Mouse (Mus musculus) intestine, embryonic 15.5 days (tissue): ENCODE measurements around the gene Hoxa7. TPM values are rescaled to one million over a fixed set of nuclear protein-coding genes. Genes with fewer than 3 reads are reported as not detected.

Experiments
- ATAC-seq: fragments of 200-750 bp; cut with Nextera tagmentation; 2 replicates; pipeline ENCODE4 v1.8.0; 2017; ENCODE audit warnings: moderate TSS enrichment, moderate library complexity
- H3K27ac ChIP-seq: fragments of 300-500 bp; sonication (generic); 2 replicates; pipeline ENCODE4 v1.5.1; 2015; ENCODE audit warnings: mild to moderate bottlenecking, inconsistent platforms
- H3K27me3 ChIP-seq: fragments of 300-500 bp; sonication (generic); replicated peaks from 2 replicates; pipeline ENCODE4 v1.6.1; 2015; ENCODE audit warnings: inconsistent platforms
- H3K36me3 ChIP-seq: fragments of 300-500 bp; sonication (generic); 2 replicates; pipeline ENCODE4 v1.6.1; 2015; ENCODE audit warnings: inconsistent platforms
- H3K4me1 ChIP-seq: fragments of 300-500 bp; sonication (generic); replicated peaks from 2 replicates; pipeline ENCODE4 v1.6.1; 2015; ENCODE audit warnings: inconsistent platforms
- H3K4me2 ChIP-seq: fragments of 300-500 bp; sonication (generic); replicated peaks from 2 replicates; pipeline ENCODE4 v1.6.1; 2015; ENCODE audit warnings: mild to moderate bottlenecking, inconsistent platforms
- H3K4me3 ChIP-seq: fragments of 300-500 bp; sonication (generic); replicated peaks from 2 replicates; pipeline ENCODE4 v1.5.1; 2015; ENCODE audit warnings: inconsistent platforms
- H3K9ac ChIP-seq: fragments of 300-500 bp; sonication (generic); 2 replicates; pipeline ENCODE4 v1.6.1; 2015; ENCODE audit warnings: inconsistent platforms
- H3K9me3 ChIP-seq: fragments of 300-500 bp; sonication (generic); 2 replicates; pipeline ENCODE4 v1.6.1; 2016; ENCODE audit warnings: inconsistent platforms
- WGBS: fragments of 180-500 bp; shearing (Covaris S2); methylation state at CpG from one replicate; pipeline ENCODE4 v1.1.7; 2015; 5-methylcytosine and 5-hydroxymethylcytosine counted together
- polyA plus RNA-seq: library from polyadenylated mRNA; unstranded; fragments of >200 nt; fragmentation: Nextera tagmentation; extraction: Ambion mirVana; gene quantifications from 2 replicates; pipeline ENCODE4 v1.2.1, GENCODE M21; 2015

Gene Hoxa7
- polyA plus RNA-seq: 7.5 and 9.4 TPM in 2 replicates

DNA sequence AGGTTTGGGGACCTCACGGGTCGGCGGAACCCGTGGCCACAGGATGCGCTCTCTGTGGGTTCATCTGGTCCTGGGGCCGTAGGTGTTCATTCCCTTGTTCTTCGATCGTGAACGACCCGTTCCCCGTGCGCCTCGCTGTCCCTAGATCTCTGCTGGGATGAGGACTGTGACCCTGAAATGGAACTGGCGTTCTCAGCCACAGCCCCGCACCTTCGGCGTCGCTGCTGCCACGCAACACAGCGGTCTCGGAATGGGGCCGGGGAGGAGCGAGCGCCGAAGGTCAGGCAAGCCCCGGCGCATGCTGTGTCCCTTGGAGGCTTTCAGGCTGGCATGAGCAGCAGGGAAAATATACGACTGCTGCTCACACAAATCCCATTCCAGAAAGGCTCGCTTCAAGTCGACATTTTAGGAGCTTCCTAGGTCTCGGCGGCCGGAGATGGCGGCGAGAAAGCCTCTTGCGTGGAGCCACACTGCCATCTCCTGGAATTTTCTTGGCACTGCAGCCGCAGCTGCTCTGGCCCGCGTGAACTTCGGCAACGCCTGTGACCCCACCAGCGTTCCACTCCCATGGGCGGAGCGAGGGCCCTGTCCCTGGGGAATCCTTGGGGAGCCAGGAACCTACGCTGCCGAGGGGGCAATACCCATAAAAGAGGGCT is at the start of gene Hoxa7:
Hoxa7 (minus strand) TSS at position 518 of the 656 bp plus-strand sequence.
- Histone ChIP-seq H3K36me3 (no peaks in the 10 kb centered on the region), H3K4me1 (peaks cover 17% of the 10 kb centered on the region), H3K27ac (peak within 1 kb of the TSS; percentile 77), H3K4me3 (peak within 1 kb of the TSS; percentile 55), H3K9ac (peak within 1 kb of the TSS; percentile 62), H3K9me3 (no peaks in the 10 kb centered on the region), H3K27me3 (peaks cover 92% of the 10 kb centered on the region), H3K4me2 (peak within 1 kb of the TSS; percentile 94)
- peak; percentile 68 for ATAC-seq
- 1% methylated on average over 46 of the region's 46 CpGs for WGBS

DNA sequence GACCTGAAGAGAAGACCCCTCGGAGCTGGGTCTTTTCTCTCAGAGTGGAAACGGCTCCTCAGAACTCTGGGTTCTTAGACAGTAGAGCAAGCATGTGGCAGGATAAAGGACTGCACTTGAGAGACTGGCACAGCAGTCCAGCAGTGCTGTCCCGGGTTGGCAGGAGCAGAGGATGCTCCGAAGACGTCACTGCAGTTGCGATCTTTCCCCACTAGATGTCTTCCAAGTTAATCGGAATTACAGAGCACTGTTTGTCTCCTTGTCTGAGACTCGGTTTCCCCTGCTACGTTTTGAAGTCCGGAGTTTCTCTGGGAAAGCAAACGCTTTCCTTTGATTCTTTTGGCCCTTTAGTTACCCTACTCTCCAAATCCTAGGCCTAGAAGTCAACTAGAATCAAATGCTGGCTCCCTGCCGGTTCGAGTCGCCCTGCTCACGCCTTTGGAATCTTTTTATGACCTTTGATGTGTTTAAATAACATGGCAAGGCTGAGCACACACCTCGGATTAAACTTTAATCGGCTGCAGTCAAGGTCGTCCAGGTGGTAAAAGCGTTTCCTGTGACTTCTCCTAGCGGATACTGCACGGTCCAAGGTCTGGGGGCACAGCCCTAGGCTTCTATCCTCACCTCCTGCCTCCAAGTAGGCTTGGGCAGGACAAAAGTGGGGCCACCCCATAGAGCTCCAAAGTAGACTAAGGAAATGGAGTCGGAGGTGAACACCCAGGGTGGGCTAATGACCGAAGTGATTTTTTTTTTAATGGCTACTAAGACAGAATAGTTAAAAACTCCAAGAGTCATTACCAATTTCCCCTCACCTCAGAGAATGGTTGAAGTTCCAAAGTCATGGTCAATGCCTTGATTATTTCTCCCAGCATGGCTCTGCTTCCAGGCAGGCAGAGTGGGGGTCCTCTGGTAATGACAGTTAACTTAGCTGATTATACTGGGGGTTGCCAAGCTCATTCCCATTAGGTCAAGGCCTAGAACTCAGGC is 49.1 kb upstream of the Hoxa7 start:
- Histone ChIP-seq H3K36me3 (no peaks in the 10 kb centered on the region), H3K9me3 (no peaks in the 10 kb centered on the region), H3K27ac (no peak overlapping the region), H3K4me2 (0 out of 2 replicates have a peak overlapping the region, but pooled peaks have one; percentile 12), H3K4me1 (0 out of 2 replicates have a peak, but pooled peaks cover 12% of the 10 kb centered on the region), H3K4me3 (no peak overlapping the region), H3K9ac (no peak overlapping the region), H3K27me3 (peaks cover 91% of the 10 kb centered on the region)
- ATAC-seq: peak; percentile 79
- WGBS: 6% methylated on average over 23 of the region's 23 CpGs

DNA sequence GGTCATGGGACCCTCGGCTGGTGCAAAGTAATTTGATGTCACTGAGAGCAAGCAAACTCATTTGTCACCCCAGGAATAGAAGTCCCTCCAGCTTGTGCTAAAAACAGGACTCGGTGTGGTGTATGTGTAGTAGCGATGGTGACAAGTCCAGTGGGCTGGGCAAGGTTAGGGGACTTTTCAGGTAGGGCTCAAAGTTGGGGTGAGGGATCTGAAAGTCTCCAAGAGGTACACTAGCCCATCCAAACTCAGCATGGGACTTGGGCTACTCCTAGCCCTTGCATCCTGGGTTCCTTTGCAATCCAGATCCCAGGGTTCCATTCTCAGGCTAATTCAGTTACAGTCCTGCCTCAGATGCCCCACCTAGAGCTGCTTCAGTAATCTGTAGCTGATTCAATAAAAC is 47.1 kb upstream of the Hoxa7 start:
- H3K4me3 ChIP-seq: no peak overlapping the region
- ATAC-seq: no peak
- 11% methylated on average over 3 of the region's 3 CpGs for WGBS
- H3K27ac ChIP-seq: no peak overlapping the region
- H3K36me3 ChIP-seq: no peaks in the 10 kb centered on the region
- peaks cover 92% of the 10 kb centered on the region for H3K27me3 ChIP-seq
- H3K4me2 ChIP-seq: no peak overlapping the region
- no peaks in the 10 kb centered on the region for H3K9me3 ChIP-seq
- H3K4me1 ChIP-seq: 0 out of 2 replicates have a peak, but pooled peaks cover 7% of the 10 kb centered on the region
- no peak overlapping the region for H3K9ac ChIP-seq

DNA sequence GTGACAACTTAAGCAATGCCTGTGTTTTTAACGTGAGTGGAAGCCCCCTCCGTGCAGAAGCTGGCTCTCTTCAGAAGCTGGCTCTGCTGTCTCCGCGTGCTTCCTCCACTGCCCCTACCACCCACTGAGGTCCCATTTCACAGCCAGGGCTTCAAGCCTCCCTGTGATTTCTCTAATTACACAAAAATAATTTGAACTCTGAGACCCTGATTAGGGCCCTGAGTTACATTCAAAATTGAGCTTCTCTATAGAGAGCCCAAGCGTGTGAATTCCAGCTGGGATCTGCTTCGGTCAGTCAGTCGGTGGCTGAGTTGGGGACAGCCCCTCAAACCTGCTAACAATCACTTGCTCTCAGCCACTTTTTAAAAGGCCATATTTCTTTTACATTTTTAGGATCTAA is 46.7 kb upstream of the Hoxa7 start:
- H3K9ac ChIP-seq: no peak overlapping the region
- H3K4me2 ChIP-seq: no peak overlapping the region
- no peaks in the 10 kb centered on the region for H3K9me3 ChIP-seq
- peaks cover 92% of the 10 kb centered on the region for H3K27me3 ChIP-seq
- ATAC-seq: no peak
- no peaks in the 10 kb centered on the region for H3K36me3 ChIP-seq
- 0 out of 2 replicates have a peak, but pooled peaks cover 3% of the 10 kb centered on the region for H3K4me1 ChIP-seq
- H3K27ac ChIP-seq: no peak overlapping the region
- 15% methylated on average over 7 of the region's 7 CpGs for WGBS
- no peak overlapping the region for H3K4me3 ChIP-seq

DNA sequence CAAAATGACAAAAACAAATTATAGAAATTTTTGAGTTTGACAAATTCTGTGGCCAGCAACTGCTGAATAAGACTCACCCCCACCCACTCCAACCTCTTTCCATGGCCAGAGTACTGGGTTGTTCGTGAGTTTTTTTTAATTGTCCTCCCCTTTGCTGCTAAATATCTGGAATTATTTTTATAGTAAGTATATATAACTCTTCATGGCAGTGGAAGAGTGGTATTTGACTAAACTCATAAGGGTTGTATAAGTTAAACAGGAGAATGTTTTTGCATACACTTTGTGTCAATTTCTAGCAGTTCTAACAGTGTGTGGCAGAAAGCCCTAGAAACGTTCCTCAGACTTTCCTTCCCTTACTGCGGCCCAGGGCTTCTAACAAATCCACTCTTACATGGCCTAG is 46.0 kb upstream of the Hoxa7 start:
- no peaks in the 10 kb centered on the region for H3K4me1 ChIP-seq
- H3K9me3 ChIP-seq: no peaks in the 10 kb centered on the region
- H3K27ac ChIP-seq: no peak overlapping the region

DNA sequence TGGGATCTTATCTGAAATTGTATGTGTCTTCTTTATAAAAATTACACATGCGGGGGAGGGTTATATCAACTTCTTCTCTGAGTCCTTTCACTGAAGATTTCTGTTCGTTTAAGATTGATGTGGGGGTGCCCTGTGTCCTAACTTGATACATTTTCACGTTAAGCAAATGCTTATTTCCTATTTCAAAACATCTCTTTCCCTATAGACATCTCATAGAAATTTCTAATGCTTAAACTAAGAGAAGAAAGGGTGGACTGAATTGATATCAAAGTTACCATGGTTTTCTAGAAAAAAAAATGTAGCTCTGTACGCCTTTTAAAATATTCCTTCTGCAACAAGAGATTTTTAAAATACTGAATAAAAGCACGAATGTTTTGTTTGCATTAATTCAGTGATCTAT is 45.6 kb upstream of the Hoxa7 start:
- no peak overlapping the region for H3K4me3 ChIP-seq
- H3K9me3 ChIP-seq: no peaks in the 10 kb centered on the region
- peaks cover 91% of the 10 kb centered on the region for H3K27me3 ChIP-seq
- 21% methylated on average over 5 of the region's 5 CpGs for WGBS
- H3K27ac ChIP-seq: no peak overlapping the region
- H3K36me3 ChIP-seq: no peaks in the 10 kb centered on the region
- H3K4me1 ChIP-seq: no peaks in the 10 kb centered on the region
- no peak overlapping the region for H3K4me2 ChIP-seq
- no peak for ATAC-seq
- H3K9ac ChIP-seq: no peak overlapping the region

More for the DNA sequence above, 46.0 kb upstream of the Hoxa7 start:
- ATAC-seq: no peak
- Histone ChIP-seq H3K4me3 (no peak overlapping the region), H3K27me3 (peaks cover 91% of the 10 kb centered on the region), H3K4me2 (no peak overlapping the region), H3K36me3 (no peaks in the 10 kb centered on the region), H3K9ac (no peak overlapping the region)
- WGBS: 18% methylated on average over 3 of the region's 3 CpGs

DNA sequence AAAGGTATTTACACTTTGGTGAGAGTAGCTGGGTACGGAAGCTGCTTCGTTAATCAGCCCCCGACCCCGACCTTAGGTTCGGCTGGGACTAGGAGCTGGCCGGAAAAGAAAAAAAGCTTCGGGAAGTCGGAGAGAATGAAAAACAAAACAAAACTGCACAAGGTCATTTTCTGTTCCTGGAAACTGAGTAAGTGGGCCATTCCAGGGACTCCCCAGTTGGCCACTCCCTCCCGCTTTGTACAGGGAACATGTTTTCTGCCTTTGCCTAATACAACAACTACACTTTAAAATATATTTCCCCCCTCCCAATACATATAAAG is 45.0 kb upstream of the Hoxa7 start:
- Histone ChIP-seq H3K27me3 (peaks cover 94% of the 10 kb centered on the region), H3K9ac (no peak overlapping the region), H3K27ac (no peak overlapping the region), H3K9me3 (no peaks in the 10 kb centered on the region), H3K4me1 (no peaks in the 10 kb centered on the region), H3K36me3 (no peaks in the 10 kb centered on the region), H3K4me3 (no peak overlapping the region), H3K4me2 (no peak overlapping the region)
- ATAC-seq: no peak
- WGBS: 2% methylated on average over 9 of the region's 9 CpGs

DNA sequence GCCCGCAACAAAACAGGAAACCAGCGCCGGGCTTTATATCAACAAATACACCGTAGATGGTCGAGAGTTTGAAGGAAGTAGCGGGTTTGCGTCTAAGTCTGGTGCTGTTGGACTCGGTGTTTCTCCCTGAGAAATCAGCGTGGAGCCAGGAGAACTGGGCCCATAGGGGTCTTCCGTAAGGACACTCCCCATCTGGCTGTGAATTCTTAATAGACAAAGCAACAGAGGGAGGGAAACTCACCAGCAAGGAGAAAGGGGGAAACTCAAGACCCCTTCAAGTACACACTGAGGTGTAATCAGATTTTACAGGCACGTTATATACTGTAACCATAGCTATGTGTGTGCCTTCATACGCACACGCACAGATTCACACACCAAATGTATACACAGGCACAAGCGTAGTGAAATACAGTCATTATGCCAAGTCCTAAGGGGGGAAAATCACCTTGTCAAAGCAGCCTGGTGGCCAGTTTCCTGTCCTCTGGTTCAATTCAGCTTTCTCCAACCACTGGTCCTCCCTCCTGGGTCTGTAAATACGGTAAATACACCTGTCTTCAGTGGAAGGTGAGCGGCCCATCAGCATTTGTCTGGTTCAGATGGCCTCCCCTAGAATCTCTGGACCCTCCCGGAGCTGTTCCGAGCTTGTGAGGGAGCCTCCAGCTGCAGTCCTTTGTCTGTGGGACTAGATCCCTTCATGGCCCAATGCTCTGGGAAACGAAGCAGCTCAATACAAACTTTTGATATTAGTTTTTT is 44.4 kb upstream of the Hoxa7 start:
- 3% methylated on average over 19 of the region's 19 CpGs for WGBS

DNA sequence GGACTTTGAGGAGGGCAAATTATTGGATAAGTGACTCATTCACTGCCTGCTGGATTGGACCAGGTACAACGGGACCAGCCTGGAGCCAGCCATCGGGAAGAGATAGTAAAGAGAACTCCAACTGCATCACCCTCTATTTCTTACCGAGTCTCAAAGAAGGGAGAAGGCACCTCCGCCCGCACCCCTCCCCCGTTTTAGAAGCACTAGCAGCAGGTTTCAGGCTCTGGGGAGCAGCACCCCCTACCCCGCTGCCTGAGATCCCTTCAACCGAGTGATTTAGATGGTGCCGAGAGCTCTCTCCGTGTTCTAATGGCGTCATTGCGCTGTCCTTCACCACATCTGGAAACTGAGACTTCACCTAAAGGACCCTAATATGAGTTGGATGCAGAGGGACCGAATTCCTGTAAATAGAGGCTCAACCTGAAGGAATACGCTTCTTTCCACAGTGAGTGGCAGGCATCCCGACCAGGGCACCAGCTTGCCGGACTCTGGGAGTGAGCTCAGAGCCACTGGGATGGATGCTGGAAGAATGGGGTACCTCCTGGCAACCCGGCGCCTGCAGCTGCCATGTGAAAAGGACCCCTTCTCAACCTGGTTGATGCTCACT is 43.8 kb upstream of the Hoxa7 start:
- Histone ChIP-seq H3K4me3 (no peak overlapping the region), H3K9me3 (no peaks in the 10 kb centered on the region), H3K27me3 (peaks cover 92% of the 10 kb centered on the region), H3K4me1 (peaks cover 6% of the 10 kb centered on the region), H3K27ac (no peak overlapping the region), H3K4me2 (no peak overlapping the region), H3K9ac (no peak overlapping the region), H3K36me3 (no peaks in the 10 kb centered on the region)
- 4% methylated on average over 18 of the region's 18 CpGs for WGBS
- ATAC-seq: no peak

More for the DNA sequence above, 44.4 kb upstream of the Hoxa7 start:
- H3K4me2 ChIP-seq: no peak overlapping the region
- no peak overlapping the region for H3K9ac ChIP-seq
- no peaks in the 10 kb centered on the region for H3K36me3 ChIP-seq
- H3K4me1 ChIP-seq: no peaks in the 10 kb centered on the region
- no peak overlapping the region for H3K4me3 ChIP-seq
- peaks cover 93% of the 10 kb centered on the region for H3K27me3 ChIP-seq
- no peaks in the 10 kb centered on the region for H3K9me3 ChIP-seq
- no peak overlapping the region for H3K27ac ChIP-seq
- no peak for ATAC-seq

DNA sequence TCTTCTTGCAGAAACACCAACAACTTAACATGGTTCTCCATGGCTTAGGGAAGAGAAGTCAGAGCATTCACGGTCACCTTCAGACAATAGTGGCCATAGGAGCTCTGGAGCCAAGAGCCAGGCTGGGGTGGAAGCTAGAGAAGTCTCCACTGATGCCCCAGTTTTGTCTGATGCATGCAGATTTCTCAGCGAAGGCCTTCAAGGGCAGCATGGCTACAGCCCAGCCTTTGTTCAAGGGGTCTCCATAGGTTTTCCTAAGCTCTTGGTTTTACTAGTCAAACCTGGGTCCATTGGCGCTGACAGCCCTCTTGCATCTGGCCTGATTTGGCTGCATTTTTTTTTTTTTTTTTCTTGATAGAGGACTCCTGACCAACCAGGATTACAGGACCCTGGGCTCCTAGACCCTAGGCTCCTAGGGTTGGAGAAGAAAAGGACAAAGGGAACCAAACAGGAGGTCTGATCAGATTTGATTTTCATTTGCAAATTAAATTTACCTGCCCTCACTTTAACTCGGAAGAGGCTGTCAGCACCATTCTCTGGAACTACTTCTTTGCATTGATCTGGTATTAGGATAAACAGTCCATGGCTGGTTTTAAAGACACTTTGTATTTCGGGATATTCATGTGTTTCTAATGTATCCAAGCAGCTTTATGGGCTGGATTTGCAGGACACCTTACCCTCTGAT is 42.6 kb upstream of the Hoxa7 start:
- H3K27ac ChIP-seq: no peak overlapping the region
- 10% methylated on average over 5 of the region's 5 CpGs for WGBS
- peaks cover 13% of the 10 kb centered on the region for H3K4me1 ChIP-seq
- H3K36me3 ChIP-seq: no peaks in the 10 kb centered on the region
- no peaks in the 10 kb centered on the region for H3K9me3 ChIP-seq
- H3K27me3 ChIP-seq: peaks cover 92% of the 10 kb centered on the region
- no peak overlapping the region for H3K4me2 ChIP-seq
- ATAC-seq: no peak
- no peak overlapping the region for H3K9ac ChIP-seq
- H3K4me3 ChIP-seq: no peak overlapping the region

DNA sequence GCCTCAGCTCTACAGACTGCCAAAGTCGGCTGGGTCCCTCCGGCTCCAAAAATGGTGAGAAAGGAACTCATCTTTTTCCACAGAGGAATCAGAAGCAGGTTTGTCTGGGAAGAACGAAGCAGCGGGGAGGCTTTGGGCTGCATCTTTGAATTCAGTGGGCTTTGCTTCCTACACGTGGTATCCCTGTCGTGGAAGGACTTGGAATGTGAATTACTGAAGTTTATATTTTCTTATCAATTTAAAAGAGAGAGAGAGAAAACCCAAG is 41.6 kb upstream of the Hoxa7 start:
- no peak for ATAC-seq
- Histone ChIP-seq H3K9me3 (no peaks in the 10 kb centered on the region), H3K27ac (no peak overlapping the region), H3K9ac (no peak overlapping the region), H3K36me3 (no peaks in the 10 kb centered on the region), H3K27me3 (peaks cover 90% of the 10 kb centered on the region), H3K4me2 (no peak overlapping the region), H3K4me3 (no peak overlapping the region), H3K4me1 (peaks cover 13% of the 10 kb centered on the region)
- WGBS: 2% methylated on average over 6 of the region's 6 CpGs
